Mouse (Mus musculus) brain, adult 2 months (tissue): ENCODE measurements at regions not wholly inside any gene's neighbourhood (a gene's known extent, or its start where the extent isn't known, plus 50 kb on each side); places are given as distances from the start of the nearest gene placed in this dataset.

ENCODE experiments used
- DNase-seq: peaks from one replicate; pipeline ENCODE4 v3.0.0; 2011; ENCODE audit warnings: low read depth, low spot score

- peak; percentile 12 for DNase-seq
Measured at GRCm38 (mm10) chr5:70323651-70324050, 518.8 kb downstream of the Gabrg1 start.
